Mouse (Mus musculus) kidney, adult 18-20 months (tissue): ENCODE measurements around the gene Slco1c1.

Experiments
- DNase-seq: peaks from one replicate; pipeline ENCODE4 v3.0.0; 2021

Gene Slco1c1

DNA sequence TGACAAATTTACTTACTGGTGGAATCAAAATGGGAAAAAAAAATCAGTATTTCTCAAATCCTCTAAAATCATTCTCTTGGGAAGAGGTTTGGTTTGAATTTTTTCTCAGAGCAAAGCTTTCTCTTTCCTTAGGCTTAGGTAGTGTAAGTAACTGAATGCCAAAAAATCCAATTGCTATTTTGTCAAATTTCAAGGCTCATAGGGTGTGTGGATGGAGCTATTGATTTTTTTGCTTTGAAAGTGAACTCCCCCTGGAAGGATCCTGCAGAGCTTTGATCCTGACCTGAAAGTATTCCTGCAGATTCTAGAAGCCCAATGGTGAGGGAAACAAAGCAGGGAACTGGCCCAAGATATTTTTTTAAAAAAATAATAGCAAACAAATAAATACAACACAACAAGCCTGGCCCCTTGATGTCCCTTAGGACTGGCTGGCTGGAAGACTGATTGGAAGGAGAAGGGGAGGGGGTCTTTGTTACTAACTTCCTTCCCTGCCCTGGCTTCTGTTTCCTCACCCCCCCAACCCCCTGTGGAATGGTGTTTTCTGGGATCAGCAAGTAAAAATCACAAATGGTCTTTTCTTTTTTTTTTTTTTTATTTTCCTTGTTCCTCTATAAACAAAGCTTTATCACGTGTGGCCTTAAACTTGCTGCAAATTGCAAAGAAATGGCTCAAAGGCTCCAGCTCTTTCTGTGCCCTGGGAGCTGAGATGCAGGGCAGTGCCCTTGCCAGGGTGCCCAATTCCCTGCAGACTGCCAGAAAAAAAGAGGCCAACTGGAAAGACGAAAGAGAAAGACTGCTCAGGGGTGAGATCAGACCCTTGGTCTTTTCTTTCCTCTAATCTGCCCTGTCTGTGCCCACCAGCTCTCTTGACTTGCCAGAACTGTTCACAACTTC is at the start of gene Slco1c1:
Gene Slco1c1 (plus strand): TSS at position 622 of the 894 bp plus-strand sequence.
- no peak for DNase-seq

DNA sequence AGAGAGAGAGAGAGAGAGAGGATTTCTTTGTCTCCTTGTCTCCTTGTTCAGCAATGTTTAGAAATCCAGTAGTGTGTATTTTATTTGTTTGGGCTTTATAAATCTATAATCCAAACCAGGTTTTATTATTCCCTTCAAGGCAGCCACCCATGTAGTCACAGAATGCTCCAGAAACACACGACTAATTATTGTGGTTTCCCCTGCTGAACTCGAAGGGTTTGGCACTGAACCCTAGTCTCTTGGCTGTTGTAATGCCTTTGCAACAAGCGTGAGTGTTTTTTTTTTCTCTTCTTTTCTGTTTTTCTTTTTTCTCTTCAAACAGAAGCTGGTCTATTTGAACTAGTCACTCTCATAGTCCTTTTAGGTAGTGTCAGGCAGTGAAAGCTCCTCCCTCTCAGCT is 49.5 kb upstream of the Slco1c1 start:
- no peak for DNase-seq

DNA sequence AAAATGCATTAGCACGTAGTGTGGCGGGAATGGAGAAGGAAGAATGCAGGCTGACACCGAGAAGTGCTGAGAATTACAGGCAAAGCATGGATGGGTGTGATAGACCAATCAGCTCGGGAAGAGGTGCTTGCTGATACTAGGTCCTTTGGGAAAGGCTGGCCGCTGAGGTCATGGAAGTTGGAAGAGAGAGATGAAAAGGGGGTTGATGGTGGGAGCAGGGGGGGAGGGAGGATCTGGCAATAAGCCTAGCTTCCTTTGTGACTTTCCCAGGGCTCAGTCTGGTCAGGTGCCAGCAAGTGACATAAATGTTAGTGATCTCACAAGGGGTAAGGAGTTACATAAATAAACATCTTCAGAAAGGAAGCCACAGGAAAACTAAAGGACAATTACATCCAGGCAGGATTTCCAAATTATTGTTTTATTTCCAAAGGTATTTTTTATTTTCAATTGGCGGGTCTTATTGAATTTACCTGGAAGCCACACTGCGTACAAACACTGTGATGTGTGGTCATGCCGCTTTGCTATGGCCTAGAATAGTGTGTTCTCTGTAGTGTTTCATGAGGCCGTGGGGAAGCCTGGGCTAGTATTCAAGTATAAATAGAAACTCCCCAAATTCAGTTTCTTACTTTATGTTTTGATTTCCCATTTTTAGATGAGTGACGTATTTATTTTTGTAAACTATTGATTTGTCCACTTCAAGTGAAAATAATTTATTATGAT is 38.7 kb upstream of the Slco1c1 start:
- no peak for DNase-seq

DNA sequence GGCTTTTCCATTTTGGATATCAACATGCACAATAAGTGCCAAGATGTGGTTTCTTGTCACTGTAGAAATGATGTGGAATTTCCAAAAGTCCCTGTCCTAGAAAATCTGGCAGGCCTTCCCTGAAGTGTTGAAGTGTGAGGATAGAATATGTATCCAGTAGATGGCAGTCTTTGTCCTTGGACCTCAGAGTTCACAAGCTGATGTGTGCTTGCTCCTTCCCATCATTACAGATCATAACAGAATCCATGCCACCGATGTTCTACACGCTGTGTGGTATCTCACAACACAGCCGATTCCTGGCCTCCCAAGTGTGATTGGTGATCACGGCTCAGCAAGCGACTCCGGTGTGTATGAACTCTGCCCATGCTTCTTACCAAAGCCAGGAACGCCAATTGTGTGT is 36.9 kb upstream of the Slco1c1 start:
- DNase-seq = no peak

DNA sequence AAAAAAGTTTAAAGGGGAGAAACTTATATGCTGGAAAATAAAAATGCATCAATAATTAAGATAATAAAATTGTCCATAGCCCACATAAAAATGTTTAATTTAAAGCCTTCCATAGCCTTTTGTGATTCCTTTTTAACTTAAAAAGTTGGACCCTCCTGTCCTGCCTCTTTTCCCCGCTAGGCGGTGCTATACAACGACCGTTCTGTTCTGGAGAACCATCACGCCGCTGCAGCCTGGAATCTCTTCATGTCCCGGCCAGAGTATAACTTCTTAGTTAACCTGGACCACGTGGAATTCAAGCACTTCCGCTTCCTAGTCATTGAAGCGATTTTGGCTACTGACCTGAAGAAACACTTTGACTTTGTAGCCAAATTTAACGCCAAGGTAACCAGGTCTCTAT is 35.5 kb upstream of the Slco1c1 start:
- DNase-seq = peak; percentile 48

DNA sequence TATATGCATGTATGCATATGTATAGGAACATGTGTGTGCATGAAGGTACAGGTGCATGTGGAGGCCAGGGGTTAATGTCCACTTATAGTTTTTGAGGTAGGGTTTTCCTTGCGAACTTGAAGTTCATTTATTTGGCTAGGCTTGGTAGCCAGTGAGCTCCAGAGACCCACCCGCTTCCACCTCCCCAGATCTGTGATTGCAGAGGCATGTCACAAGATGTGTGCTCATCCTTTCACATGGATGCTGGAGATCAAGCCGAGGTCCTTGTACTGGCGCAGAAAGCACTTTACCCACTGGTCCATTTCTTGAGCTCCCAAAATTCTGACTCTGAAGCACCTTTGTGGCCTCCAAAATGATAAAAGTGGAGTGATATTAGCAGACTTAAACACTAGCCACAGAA is 29.3 kb upstream of the Slco1c1 start:
- no peak for DNase-seq

DNA sequence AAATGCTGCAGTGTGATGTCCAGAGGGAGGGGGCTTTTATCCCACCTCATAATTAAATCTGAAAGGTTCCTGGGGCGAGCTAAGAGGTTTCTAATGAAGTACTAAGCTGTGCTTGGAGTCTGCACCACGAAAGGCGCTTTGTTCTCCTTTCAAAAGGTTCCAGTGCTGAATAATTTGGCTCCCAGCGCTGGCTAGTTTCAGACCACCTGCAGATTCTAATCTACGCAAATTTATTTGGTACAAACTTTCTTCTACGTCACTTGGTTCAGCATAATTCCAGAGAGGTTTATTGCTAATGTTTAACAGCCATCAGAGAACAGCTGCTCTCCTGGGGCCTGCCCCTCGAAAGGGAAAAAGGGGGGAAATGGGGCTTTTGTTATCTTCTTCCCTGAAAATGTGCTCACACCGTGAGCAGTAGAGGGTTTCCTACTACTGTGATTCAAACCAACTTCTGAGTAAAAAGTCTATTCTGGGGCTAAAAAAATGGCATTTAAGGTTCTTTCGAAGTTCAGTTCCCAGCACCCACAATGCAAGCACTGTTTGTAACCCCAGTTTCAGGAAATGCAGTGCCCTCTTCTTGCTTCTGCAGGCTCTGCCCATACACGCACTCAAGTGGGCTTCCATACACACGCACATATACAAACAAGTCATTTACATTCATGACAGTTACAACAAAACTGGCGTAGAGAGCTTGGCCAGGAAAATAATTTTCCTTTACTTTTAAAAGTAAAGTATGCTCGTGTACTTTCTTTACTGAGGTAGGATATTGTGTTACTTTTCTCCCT is 28.3 kb upstream of the Slco1c1 start:
- DNase-seq = no peak

DNA sequence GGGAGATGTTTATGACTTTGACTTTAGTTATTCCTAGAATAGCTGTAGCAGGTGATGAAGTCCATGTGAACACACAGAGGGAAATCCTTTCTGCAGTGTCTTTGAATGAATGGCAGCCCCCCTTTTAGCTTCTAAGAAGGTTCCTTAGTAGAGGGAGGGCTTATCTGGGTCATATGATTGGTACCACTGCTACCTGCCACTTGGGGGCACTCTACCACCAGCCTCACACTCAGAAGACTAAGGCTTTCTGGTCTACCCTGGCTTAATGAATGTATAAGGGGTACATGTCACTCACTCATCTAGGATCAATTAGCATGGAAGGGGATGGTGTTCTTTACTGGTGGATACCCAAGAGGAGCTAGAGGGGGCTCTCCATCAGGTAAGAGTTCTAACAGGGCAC is 24.7 kb upstream of the Slco1c1 start:
- DNase-seq = no peak

DNA sequence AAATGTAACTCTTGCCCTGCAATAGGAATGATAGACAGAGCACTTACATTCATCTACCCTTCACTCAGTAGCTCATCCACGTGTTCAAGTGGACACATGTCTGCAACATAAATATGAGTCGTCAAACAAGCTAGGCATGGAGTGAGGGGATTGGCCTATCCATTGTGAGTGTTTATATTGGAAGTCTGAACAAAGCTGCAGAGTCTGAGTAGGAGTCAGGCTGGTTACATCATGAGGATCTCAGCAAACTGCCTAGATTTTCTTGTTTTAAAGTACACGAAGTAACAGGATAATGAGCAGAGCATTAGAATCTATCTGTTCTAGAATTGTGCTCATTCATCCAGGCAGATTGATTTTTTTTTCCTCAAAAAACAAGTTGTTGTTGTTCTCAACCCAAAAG is 23.0 kb upstream of the Slco1c1 start:
- no peak for DNase-seq

DNA sequence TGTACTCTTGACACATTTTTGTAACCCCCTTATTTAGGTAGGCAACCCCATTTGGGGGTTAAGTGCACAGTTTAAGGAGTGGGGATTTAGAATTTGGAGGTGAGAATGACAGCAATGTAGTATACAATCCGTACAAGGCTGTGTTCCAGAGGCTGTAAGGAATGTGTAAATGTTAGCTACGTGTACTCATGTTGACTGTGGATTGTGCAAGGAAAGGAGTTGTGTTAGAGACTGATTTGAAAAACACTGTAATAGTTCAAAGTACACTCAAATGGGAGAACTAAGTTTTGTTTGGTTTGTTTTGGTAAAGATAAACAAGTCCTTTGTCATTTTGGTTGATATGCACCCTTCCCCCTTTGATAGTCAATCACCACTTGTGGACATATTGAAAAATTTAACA is 1.6 kb upstream of the Slco1c1 start:
- DNase-seq = no peak

DNA sequence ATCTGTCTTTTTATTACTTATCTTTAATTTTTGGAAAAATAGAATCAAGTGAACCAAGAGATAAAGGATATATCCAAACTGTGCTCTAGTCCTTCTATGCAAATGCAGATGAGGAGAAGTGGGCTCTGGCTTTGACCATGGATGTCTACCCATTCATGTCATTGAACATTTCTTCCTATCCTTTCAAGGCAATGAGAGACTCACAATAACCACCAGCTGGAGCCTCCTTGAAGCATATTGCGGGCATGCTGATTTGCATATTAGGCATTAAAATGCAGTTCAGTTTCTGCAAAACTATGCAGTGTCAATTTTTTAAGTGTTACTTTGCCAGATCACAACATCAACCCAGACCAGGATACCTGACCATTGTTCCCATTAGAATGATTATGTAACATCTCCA is 1.6 kb downstream of the Slco1c1 start:
- no peak for DNase-seq

DNA sequence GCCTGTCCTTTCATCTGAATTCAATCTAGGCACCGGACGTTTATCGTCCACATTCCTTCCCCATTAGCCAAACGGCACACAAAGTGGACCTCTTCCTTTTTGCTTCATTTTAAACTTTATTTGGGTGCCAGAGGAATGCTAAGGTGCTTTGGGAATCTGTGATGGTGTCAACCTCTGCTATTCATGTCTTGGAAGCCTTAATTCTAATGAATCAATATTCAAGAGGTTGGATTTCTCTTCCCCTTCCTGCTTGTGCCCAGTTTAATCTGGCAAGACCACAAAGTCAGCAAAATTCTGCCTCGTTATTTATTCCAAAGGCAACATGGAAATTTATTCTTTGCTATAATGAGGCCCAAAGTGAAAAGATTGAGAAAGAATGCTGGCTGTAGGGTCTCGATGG is 6.7 kb downstream of the Slco1c1 start:
- DNase-seq = no peak

DNA sequence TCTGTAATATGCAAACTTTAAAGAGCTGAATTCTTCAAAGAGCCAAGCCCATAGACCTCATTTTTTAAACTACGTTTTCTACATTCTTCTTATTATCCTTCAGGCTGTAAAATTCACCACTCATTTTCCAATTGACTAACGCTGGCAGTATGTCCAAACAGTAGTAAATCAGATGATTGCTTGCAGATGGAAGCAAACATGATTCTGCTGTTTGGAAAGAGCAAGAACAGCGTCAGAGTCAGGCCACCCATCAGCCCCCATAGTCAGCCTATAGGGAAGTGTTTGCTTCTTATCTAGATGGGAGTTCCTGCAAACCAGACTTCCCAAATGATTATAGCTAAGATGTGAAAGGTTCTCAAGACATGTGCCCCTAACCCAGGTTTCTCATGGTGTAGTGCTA is 13.1 kb downstream of the Slco1c1 start:
- no peak for DNase-seq

DNA sequence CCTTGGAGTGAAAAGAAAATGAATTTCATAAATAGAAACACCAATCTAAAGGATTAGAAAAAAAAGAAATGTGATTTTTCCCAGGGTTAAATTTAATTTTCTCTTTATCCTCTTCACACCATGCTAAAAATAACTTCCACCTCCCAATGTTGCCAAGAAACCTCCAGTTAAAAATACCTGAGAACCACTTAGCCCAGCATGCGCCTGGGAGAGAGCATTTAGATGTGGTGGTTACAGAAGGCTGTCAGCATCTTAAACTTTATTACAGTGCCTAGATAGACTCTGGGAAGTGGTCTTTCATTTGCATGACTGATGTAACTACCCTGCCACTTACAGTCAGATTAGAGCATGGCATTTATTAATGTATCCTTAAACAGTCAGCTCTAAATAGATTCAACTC is 17.0 kb downstream of the Slco1c1 start:
- no peak for DNase-seq

DNA sequence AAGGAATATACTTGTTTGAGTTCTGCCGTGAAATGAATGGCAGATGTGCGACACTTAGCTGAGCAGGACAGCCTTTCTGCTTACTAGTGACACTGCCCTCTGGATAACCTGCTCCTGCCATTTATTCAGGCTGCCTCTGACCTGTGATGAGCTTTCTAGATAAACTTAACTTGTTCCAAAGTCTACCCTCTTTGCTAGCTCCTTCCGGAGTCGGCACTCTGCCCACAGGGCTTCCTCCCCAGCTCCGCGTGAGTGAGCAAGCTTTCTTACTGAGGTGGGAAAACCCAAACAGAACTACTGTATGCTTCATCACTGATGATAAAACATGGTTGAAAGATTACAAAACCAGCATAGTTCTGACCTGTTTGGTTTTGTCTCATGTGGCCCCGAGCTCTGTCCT is 19.2 kb downstream of the Slco1c1 start:
- no peak for DNase-seq

DNA sequence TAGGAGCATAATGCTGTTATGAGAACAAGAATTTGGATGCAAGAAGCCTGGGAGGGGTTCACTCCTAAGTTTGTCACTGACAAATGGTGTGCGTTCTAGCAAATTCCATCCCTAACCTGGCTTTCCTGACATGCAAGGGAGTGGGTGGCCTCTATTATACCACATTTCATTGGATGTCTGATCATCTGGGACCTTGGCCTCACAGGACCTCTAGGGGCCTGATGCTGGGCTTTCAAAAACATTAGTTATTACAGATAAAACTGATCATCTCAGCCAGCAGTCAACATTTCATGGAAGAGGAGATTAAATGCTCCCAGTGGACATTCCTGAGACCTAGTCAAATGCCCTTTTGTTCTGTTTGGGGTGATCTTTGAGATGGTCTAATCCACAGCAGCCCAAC is 34.0 kb downstream of the Slco1c1 start:
- no peak for DNase-seq

DNA sequence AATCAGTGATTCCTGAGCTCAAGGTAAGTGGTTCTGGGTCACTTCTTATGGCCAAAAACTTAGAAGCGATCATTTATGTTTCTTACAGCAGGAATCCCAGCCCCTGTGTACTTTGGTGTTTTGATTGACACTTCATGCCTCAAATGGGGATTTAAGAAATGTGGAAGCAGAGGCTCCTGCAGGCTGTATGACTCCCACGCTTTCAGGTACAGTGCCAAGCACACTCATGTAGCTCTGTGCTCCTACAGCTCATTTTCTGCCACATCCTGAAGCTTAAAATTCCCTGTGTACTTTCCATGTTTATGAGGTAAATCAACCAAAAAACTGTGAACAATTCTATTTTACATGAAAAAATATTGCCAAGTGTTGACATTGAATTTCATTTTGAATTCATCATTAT is 43.2 kb downstream of the Slco1c1 start:
- DNase-seq = no peak

DNA sequence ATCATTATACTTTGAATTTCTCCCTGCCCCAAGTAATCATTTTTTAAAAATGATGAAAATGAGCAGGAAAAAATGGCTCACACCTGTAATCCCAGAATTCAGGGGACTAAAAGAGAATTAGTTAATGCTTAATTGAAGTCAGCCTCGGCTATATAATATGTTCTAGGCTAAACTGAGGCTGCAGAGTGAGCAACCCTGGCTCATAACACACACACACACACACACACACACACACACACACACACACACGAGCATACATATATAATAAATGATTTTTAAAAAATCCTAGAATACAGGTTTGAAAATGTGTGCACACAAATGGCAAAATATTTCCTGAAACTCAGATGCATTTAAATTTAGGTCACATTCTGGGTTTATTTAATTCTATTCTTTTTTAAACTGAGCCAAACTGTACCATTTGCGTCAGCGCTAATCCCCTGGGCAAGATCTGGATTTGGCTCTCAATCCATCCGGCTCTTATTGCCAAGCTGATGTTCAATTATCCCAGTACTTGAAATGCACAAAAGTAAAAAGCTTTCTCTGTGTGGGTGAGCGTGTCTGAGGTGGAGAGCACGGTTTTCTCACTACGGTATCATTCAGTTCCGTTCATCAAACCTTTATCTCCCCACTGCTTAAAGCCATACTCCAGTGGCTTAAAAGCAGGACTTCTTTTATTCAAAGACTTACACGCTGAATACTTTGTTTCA is 43.8 kb downstream of the Slco1c1 start:
- DNase-seq = no peak

DNA sequence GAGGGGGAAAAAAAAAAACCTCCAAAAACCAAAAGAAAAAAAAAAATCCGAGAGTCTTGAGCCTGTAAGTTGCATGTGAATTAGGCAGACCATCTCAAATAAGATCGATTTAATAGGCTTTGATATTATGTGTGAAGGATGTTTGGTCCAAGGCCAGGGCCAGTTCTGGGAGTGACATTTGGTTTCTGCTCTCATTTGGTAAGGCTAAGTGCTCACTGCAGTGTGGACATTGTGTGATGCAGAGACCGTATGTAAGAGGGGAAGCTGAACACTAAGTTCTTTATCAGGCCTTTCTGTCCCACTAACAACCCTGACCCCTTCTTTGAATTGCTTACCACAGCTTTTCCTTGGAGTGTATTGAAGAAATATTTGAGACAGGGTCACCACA is 44.4 kb downstream of the Slco1c1 start:
- DNase-seq = no peak

DNA sequence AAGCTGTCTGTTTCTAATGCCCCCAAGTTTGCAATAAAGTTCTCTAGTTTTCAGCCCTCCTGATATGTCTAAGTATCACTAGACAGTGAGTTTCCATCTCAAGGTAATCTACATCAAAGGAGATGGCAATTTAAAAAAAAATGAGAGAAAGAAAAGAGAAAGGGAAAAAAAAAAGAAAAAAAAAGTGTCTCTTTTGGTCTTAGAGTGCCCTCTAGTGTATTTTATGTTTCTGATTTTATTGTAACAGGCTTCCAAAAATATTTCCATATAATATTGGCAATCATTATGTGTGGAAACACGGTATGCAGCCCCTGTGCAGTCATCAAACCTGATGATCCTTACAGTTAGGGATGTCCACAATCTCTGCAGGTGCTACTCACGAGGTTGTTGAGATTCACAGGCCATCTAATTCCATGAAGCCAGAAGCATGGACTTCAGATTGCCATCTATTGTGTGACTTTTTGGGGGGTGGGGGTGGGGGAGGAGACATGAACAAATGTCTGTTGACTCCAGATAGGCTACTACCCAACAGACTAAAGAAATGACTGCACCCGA is 52.6 kb downstream of the Slco1c1 start:
- DNase-seq = no peak

DNA sequence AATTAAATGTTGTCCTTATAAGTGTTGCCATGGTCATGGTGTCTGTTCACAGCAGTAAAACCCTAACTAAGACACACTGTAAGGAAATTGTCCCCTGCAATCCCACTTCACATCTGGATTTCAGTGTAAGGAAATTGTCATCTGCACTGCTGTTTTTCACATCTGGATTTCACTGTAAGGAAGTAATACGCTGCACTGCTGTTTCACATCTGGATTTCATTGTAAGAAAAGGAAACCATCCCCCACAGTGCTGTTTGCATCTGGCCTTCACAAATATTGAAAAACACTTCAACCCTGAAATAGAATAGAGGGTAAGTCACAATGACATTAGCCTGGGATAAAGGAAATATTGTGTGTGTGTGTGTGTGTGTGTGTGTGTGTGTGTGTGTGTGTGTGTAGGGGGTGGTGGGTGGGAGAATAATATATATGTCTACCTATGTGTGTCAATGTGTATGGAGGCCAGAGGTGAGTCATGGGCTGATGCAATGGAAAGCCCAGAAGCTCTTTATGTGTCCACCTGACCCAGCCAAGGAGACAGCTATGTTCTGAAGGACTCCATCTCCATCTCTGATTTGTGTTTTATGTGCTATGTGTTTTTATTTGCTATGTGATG is 60.7 kb downstream of the Slco1c1 start:
- no peak for DNase-seq

DNA sequence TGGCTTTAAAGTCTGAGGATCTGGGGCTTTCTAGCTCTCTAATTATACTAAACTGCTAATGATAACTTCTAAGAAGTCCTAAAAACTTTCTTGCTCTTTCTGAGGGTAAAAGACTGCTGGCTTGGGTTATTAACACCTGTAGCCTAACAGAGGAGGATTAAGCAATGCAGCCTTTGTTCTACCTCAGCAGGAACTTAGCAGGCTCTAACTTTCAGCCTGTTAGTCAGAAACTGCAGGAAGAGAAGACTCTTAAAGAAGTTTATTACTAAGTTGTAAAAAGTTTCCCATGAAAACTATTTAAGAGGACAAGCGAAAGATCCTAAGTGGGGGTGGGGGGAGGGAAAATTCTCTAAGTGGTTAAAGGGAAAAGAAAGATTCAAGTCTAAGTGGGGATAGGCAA is 65.8 kb downstream of the Slco1c1 start:
- no peak for DNase-seq
